Mouse (Mus musculus): Measurements from ENCODE around the gene Cnnm3.

Gene Cnnm3

DNA sequence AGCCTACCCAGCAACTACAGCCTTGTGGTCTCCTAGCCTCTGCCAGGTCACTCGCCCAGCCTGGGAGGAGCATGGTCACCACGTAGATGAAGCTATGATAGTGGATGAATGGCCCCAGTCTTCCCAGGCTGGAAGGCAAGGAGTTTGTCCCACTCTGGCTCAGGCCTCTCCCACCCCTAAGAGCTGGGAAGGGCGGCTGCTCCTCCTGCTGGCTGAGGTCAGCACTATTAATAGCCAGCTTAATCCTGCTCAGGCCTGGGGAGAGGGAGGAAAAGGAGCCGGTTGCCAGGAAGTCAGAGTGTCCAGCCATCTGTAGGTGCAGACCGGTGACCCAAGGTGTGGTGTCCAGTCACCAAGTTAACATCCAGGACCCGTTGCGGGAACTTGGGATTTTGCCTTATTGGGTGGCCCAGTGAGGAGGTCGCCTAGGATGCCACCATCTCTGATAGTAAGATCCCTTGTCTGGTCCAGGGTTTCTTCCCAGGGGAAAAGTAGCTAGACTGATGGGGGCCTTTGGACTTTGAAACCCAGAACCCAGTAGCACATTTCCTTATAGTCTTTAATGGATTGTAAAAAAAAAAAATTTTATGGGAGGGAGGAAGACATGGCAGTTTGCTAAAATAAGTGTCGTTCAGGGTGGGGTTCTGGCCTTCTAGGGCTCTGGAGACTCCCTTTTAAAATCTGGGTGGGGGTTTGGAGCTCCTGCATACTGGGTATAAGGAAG lies 19.1 kb upstream of the Cnnm3 start:
- in situ Hi-C loops (cut with MboI; ENCODE audit: low pct_unique_long_range_greater_than_20kb in 1 of 2, low sequenced_read_pairs in 2 of 2, unreplicated experiment in 1 of 2): no loop called here

DNA sequence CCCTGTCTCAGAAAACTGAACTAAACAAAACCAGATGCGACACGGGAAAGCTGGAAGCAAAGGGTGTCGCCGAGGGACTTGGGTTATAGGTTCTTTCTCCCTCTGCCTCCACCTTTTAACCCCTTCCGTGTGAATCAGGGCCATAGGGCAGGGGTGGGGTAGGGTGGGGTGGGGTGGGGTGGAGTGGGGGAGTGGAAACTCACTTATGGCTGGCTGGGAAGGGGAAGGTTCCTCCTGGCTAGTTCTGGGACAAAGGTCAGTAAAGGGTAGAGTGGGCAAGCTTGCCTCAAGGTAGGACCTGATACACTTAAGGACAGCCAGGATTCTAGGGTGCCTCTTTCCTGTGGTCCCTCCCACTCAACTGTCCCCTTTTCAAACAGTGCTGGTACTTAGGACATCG lies 18.4 kb upstream of the Cnnm3 start:
- in situ Hi-C loops (cut with MboI; ENCODE audit: low pct_unique_long_range_greater_than_20kb in 1 of 2, low sequenced_read_pairs in 2 of 2, unreplicated experiment in 1 of 2): no loop called here

DNA sequence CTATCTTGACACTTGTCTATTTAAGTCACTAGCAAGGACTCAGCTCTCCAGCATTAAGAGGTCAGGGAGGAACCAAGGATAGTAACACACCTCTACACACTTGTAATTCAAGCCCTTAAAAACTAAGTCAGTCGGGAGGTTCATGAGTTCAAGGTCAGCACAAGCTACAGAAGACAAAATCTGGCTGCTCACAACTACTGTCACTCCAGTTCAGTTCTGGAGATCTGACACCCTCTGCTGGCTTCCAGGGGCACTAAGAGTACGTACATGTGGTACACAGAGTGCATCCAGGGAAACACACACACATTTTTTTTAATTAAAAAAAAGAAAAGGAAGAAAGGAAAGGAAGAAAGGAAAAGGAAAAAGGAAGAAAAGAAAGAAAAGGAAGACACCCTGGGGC lies 14.9 kb upstream of the Cnnm3 start:
- in situ Hi-C loops (cut with MboI; ENCODE audit: low pct_unique_long_range_greater_than_20kb in 1 of 2, low sequenced_read_pairs in 2 of 2, unreplicated experiment in 1 of 2): no loop called here

- in situ Hi-C loops (cut with MboI; ENCODE audit: low pct_unique_long_range_greater_than_20kb in 1 of 2, low sequenced_read_pairs in 2 of 2, unreplicated experiment in 1 of 2): no loop called here
Measured at GRCm38 (mm10) chr1:36497312-36497711, 14.4 kb upstream of the Cnnm3 start.

DNA sequence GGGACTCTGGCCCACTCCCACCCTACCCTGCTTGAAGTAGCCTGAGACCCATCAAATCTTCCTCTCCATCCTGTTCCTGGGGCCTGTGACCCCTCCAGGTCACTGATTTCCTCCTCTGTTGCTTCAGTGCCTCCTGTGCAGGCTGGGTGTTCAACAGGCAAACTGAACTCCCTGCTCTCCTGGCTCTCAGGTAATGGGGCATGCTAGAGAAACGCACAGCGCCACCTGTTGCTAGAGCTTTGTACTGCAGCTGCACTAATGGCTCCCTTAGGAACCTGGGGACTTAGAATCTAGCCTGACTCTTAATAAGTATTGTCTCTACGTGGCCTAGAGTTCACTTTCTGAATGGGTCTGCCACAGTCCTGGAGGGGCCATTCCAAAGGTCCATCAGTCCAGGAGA lies 10.4 kb upstream of the Cnnm3 start:
- in situ Hi-C loops (cut with MboI; ENCODE audit: low pct_unique_long_range_greater_than_20kb in 1 of 2, low sequenced_read_pairs in 2 of 2, unreplicated experiment in 1 of 2): no loop called here

- in situ Hi-C loops (cut with MboI; ENCODE audit: low pct_unique_long_range_greater_than_20kb in 1 of 2, low sequenced_read_pairs in 2 of 2, unreplicated experiment in 1 of 2): no loop called here
Measured at GRCm38 (mm10) chr1:36508238-36508637, 3.4 kb upstream of the Cnnm3 start.

- in situ Hi-C loops (cut with MboI; ENCODE audit: low pct_unique_long_range_greater_than_20kb in 1 of 2, low sequenced_read_pairs in 2 of 2, unreplicated experiment in 1 of 2): no loop called here
Measured at GRCm38 (mm10) chr1:36512089-36512965, 660 bp downstream of the Cnnm3 start.

GRCm38 (mm10) chr1:36512966-36513280 lies 1.3 kb downstream of the Cnnm3 start:
- in situ Hi-C loops (cut with MboI; ENCODE audit: low pct_unique_long_range_greater_than_20kb in 1 of 2, low sequenced_read_pairs in 2 of 2, unreplicated experiment in 1 of 2): no loop called here

GRCm38 (mm10) chr1:36513310-36513709 lies 1.6 kb downstream of the Cnnm3 start:
- in situ Hi-C loops (cut with MboI; ENCODE audit: low pct_unique_long_range_greater_than_20kb in 1 of 2, low sequenced_read_pairs in 2 of 2, unreplicated experiment in 1 of 2): no loop called here

- in situ Hi-C loops (cut with MboI; ENCODE audit: low pct_unique_long_range_greater_than_20kb in 1 of 2, low sequenced_read_pairs in 2 of 2, unreplicated experiment in 1 of 2): no loop called here
Measured at GRCm38 (mm10) chr1:36513718-36514117, 2.1 kb downstream of the Cnnm3 start.

DNA sequence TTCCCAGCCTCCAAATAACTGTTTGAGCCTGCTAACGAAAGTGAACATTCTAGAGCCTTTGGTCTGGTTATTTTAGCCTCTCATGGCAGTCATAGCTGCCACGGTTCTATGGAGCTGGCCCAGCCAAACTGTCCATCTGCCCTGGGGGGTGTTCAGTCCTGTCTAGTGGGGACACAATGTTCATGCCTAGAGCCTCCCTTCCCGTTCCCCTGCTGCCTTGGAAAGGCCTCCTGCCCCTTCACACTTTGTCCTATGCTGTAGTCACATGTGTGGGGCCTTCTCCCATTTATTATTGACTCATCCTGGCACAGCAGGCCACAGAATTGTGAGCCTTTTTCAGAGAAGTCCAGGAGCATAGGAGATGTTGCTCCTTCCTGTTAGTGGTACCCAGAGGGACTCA lies 6.6 kb downstream of the Cnnm3 start:
- in situ Hi-C loops (cut with MboI; ENCODE audit: low pct_unique_long_range_greater_than_20kb in 1 of 2, low sequenced_read_pairs in 2 of 2, unreplicated experiment in 1 of 2): no loop called here

GRCm38 (mm10) chr1:36519626-36520025 lies 8.0 kb downstream of the Cnnm3 start:
- in situ Hi-C loops (cut with MboI; ENCODE audit: low pct_unique_long_range_greater_than_20kb in 1 of 2, low sequenced_read_pairs in 2 of 2, unreplicated experiment in 1 of 2): no loop called here

- in situ Hi-C loops (cut with MboI; ENCODE audit: low pct_unique_long_range_greater_than_20kb in 1 of 2, low sequenced_read_pairs in 2 of 2, unreplicated experiment in 1 of 2): no loop called here
Measured at GRCm38 (mm10) chr1:36522210-36522609, 10.5 kb downstream of the Cnnm3 start.

GRCm38 (mm10) chr1:36523332-36524013 lies 11.8 kb downstream of the Cnnm3 start:
- in situ Hi-C loops (cut with MboI; ENCODE audit: low pct_unique_long_range_greater_than_20kb in 1 of 2, low sequenced_read_pairs in 2 of 2, unreplicated experiment in 1 of 2): no loop called here

GRCm38 (mm10) chr1:36524058-36524457 lies 12.4 kb downstream of the Cnnm3 start:
- in situ Hi-C loops (cut with MboI; ENCODE audit: low pct_unique_long_range_greater_than_20kb in 1 of 2, low sequenced_read_pairs in 2 of 2, unreplicated experiment in 1 of 2): no loop called here

DNA sequence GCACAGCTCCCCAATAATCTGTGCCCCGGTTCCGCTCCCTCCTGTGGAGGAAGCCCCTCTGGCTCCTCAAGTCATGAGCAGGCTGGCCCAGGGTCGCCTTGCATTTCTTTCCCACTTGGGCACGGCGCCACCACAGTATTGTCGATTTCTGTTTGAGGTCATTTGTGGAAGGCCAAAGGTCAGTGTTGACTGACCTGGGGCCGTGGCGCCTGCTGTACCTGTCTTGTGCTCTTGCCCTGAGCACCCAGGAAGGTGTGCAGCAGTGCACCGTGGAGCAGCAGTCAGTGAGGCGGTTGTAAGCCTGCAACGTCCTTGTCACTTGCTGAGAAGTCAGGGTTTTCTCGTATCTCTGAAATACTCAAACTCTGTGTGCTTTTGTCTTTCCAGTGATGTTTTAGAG lies 14.1 kb downstream of the Cnnm3 start:
- in situ Hi-C loops (cut with MboI; ENCODE audit: low pct_unique_long_range_greater_than_20kb in 1 of 2, low sequenced_read_pairs in 2 of 2, unreplicated experiment in 1 of 2): no loop called here

GRCm38 (mm10) chr1:36526903-36527302 lies 15.2 kb downstream of the Cnnm3 start:
- in situ Hi-C loops (cut with MboI; ENCODE audit: low pct_unique_long_range_greater_than_20kb in 1 of 2, low sequenced_read_pairs in 2 of 2, unreplicated experiment in 1 of 2): no loop called here

- in situ Hi-C loops (cut with MboI; ENCODE audit: low pct_unique_long_range_greater_than_20kb in 1 of 2, low sequenced_read_pairs in 2 of 2, unreplicated experiment in 1 of 2): no loop called here
Measured at GRCm38 (mm10) chr1:36528351-36528750, 16.7 kb downstream of the Cnnm3 start.

DNA sequence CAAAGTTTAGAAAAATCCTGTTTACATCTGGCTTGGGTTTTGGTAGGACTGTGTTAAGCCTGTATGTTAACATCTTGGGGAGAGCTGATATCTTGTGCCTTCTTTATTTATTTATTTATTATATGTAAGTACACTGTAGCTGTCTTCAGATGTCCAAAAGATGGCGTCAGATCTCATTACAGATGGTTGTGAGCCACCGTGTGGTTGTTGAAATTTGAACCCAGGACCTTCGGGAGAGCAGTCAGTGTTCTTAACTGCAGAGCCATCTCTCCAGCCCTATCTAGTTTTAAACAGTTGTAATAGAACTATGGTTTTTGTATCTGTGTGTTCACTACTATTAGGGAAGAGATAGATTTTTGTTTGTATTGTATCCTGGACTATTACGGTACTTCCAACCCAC lies 17.6 kb downstream of the Cnnm3 start:
- in situ Hi-C loops (cut with MboI; ENCODE audit: low pct_unique_long_range_greater_than_20kb in 1 of 2, low sequenced_read_pairs in 2 of 2, unreplicated experiment in 1 of 2): no loop called here

All from mouse embryonic stem cell (cell line).